Mouse (Mus musculus) gastrocnemius, adult 2 months (tissue): ENCODE measurements at regions not wholly inside any gene's neighbourhood (a gene's known extent, or its start where the extent isn't known, plus 50 kb on each side); places are given as distances from the start of the nearest gene placed in this dataset.

Experiments used
- DNase-seq: peaks from one replicate; pipeline ENCODE4 v3.0.0; 2022
- H3K27ac ChIP-seq: fragments of 200-600 bp; 2 replicates; pipeline ENCODE4 v1.8.1; 2022; ENCODE audit warnings: mild to moderate bottlenecking
- H3K4me3 ChIP-seq: fragments of 200-600 bp; 2 replicates; pipeline ENCODE4 v1.8.1; 2022; ENCODE audit warnings: mild to moderate bottlenecking, moderate library complexity
- CTCF ChIP-seq: fragments of 200-600 bp; IDR thresholded peaks from 2 replicates; pipeline ENCODE4 v1.8.1; 2022; ENCODE audit warnings: antibody characterized with exemption, mild to moderate bottlenecking, moderate library complexity
- intact Hi-C: fragments of 180-260 bp; cut with DNase I; formaldehyde crosslinking; loops from one replicate; pipeline ENCODE4 v1.15.1; 2025

DNA sequence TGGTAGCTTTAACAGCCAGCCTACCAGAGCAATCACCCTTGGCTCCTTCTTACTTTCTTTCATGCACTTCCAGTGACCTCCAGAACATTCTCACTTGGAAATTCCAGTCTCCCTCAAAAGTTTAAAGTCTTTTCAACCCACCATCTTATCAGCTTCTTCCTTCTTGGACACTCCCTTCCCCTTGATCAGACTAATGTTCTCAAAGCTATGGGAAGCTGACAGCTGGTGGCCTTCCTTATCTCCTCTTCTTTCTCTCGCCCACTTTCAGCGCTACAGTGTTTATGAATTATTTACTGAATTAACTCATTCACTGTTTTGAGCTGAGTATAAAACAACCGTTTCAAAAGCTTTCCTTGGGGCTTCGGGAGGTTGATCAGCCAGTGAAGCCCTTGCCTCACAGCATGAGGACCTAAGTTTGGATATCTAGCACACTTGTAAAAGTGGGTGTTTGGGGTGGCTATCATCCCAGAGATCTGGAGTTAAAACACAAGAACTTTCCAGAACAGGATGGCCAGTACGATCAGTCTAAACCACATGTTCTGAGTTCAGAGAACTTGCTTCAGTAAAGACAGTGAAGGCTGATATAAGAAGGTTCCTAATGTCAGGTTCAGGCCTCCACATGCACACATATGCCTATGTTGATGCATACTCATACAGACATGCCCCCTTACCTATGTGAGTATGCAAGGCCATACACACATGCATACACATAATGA is 59.7 kb upstream of the Ikzf2 start:
- H3K4me3 ChIP-seq, result no peak overlapping the region
- TF ChIP-seq CTCF, result no peak
- intact Hi-C loops, result no loop called here
- no peak for DNase-seq
- H3K27ac ChIP-seq, result no peak overlapping the region

DNA sequence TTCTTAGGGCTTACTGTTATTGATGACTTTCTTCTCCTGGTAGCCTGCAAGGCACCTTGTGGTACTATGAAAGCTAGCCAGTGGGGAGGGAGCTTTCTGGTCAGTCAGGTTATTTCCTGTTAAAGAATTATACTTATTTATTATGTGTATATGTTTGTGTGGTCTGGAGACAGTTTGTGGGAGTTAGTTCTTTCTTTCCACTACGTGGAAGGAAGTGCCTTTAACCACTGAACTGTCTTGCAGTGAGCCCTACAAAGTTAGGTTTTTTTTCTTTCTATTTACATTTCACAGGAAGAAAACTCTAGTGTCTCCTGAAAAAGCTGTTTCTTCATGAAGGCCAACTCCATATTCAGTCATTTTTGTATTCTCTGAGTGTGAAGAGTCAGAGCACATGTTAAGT is 65.7 kb upstream of the Ikzf2 start:
- TF ChIP-seq CTCF, result no peak
- intact Hi-C loops, result no loop called here
- H3K27ac ChIP-seq, result no peak overlapping the region

DNA sequence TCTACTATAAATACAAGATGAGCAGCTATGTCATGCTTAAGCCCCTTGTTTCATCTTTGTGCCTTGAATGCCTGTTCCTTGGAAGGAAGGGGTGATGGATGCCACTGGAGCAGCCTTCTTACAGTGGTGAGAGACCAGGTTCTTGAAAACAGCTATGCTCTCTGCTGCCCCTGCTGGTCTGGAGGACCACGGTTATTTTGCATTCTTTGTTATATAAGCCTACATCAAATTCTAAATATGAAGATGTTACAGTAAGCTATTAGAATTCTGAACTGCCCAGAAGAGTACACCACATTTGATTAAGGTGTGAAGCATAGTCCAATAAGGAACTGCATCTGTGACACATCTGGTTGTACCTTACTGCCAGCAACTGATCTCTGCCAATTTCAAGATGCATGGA is 69.1 kb upstream of the Spag16 start:
- H3K4me3 ChIP-seq, result no peak overlapping the region
- H3K27ac ChIP-seq, result no peak overlapping the region
- DNase-seq, result no peak
- intact Hi-C loops, result no loop called here
- TF ChIP-seq CTCF, result no peak; the same call in 1 of the 2 replicates

More for the DNA sequence above, 65.7 kb upstream of the Ikzf2 start:
- no peak for DNase-seq
- no peak overlapping the region for H3K4me3 ChIP-seq

DNA sequence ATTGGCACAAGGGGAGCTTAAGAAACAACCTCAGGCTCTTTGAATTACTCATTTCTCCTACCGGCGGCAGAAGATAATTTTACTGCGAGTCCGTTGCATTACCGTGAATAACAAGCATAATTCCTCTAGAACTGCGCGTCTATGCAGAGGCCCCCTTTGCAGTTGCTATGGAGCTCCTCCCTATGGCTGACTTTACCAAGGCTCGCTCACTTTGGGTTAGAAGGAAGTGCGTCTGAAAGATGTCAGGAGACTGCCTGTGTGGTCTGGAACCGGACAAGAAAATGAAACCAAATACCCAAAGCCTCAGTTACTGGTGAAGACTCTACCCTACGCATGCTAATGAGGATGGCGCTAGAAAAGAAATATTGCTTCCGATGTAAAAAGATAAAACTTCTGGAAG is 67.2 kb upstream of the Spag16 start:
- H3K4me3 ChIP-seq, result peak overlapping the region; percentile 57
- TF ChIP-seq CTCF, result no peak
- H3K27ac ChIP-seq, result no peak overlapping the region
- intact Hi-C loops, result no loop called here
- DNase-seq, result no peak

DNA sequence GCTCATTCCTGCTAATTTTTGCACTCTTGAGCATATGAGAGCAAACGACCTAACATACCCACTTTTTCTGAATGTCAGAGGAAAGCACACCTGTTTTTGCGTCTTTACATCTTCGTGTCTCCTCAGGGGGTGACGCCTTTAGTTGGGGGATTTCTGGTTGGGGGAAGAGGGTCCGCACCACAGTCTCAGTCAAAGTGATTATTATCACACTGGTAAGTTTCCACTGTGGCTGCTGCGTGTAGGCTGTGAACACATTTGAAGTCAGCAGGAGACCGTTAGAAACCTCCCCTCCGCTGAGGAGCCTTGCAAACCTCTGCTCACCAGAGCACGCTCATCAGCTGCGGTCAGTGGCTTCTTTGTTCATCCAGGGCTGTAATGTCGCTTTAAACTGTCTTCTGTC is 58.1 kb upstream of the Spag16 start:
- no peak overlapping the region for H3K4me3 ChIP-seq
- intact Hi-C loops, result no loop called here
- no peak for DNase-seq
- TF ChIP-seq CTCF, result no peak
- H3K27ac ChIP-seq, result no peak overlapping the region

DNA sequence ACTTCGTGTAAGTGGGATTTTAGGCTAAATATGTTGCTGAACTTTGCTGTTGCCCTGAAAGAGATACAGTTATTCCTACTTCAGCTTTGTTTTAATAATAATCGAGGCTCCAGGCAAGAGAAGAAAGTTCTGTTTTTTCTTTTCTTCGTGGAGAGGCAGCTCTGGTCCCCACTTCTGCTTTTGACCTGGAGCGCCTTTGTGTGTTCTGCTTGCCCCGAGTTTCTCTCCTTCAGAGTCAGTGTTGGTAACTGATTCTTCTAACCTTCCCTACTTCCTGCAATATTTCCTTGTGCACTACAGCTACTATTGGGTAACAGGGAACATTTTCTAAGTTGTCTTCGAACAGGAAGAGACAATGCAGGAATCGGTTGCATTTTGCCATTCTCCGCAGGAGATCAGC is 56.6 kb upstream of the Spag16 start:
- TF ChIP-seq CTCF, result no peak
- Histone ChIP-seq H3K4me3 (no peak overlapping the region), H3K27ac (no peak overlapping the region)
- DNase-seq, result no peak
- intact Hi-C loops, result no loop called here

DNA sequence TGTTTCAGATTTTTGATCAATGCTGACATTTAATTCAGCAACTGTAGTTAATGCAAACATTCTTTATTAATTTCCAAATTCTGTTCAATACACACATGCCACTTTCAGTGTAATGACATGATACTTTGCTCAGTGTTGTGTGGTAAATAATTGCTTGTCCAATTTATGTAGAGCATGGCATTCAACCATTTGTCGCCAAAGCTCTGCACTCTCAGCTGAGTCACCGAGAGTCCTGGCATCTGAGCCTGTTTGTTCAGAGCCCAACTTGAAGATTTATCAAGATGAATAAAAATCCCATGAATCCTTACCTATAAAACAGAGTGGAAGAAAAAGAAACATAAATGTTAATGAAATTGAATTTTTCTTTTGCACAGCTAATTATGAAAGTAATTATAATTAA is 55.3 kb upstream of the Spag16 start:
- no peak for TF ChIP-seq CTCF
- intact Hi-C loops, result no loop called here
- H3K27ac ChIP-seq, result no peak overlapping the region
- no peak for DNase-seq
- H3K4me3 ChIP-seq, result no peak overlapping the region

DNA sequence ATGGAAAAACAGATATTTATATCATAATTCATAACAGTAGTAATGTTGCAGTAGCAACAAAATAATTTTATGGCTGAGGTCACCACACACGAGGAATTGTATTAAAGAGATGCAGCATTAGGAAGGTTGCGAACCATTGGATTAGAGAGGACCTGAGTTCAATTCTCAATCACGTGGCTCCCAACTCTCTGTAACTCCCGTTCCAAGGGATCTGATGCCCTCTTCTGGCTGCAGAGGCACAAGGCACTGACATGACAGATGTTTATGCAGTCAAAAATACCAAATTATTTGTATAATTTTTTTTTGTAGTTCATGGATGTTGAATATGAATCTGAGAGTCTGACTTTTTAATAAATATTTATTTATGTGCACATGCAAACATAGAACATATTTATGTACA is 51.2 kb upstream of the Spag16 start:
- H3K27ac ChIP-seq, result no peak overlapping the region
- H3K4me3 ChIP-seq, result no peak overlapping the region
- peak; percentile 46 for TF ChIP-seq CTCF
- intact Hi-C loops, result loop anchor here (5.0 kb wide), 1 partner anchor 533 kb away; no protein-coding TSS in a partner anchor
- no peak for DNase-seq
